ENCODE assay signal across 9 mouse cellular contexts in the genomic region with DNA sequence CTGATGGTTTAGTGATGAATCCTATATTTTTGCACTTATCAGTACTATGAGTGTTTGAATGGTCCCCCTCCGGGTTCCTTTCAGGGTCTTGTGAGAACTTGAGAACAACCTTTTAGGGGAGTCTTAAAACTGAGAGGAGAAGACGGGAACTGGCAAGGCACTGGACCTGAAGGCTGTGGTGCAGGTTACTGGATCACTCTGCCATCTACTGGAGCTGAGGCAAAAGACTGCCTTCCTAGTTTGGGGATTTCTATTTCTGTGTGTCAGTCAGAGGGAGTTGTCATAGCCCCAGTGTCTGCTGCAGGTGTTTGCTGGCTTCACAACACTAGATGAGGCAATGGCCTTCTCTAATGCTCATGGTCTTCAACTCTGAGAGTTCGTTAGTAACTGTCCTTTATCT.
DNase-seq lines count a peak whose midpoint lies in the region; ATAC-seq and TF ChIP-seq lines count a peak whose summit lies in the region.
"Had no signal": no experiment of that assay in that cellular context is flagged by ENCODE, and none has a peak within 500 bp of the region (broad histone marks: within the 10 kb centered on the region; RNA-seq: fewer than 3 reads in every experiment).

No protein-coding gene starts in this region.

- ATAC-seq in kidney, embryonic 14.5 days (ENCODE audit: low FRiP score, low TSS enrichment): no peak
- no peak for ATAC-seq in stomach, postnatal 0 days (ENCODE audit: low FRiP score, low TSS enrichment)

- H3K4me2 ChIP-seq in kidney, embryonic 14.5 days (replicated peaks; ENCODE audit: low read depth, low read length): no peak overlapping the region
- H3K4me2 ChIP-seq in stomach, postnatal 0 days (replicated peaks; ENCODE audit: low read depth): no peak overlapping the region
- H3K4me2 ChIP-seq: heart, embryonic 15.5 days had no signal

- peak; percentile 24 for DNase-seq in kidney, adult 9 months
- peak; percentile 21 to 27 for DNase-seq in cerebellum, adult 18-20 months
- DNase-seq in forelimb bud, embryonic 11.5 days (ENCODE audit: low read depth, low spot score): peak; percentile 10
- DNase-seq in left cerebral cortex, adult 11 months (ENCODE audit: low spot score): peak; percentile 48
- DNase-seq in stomach, postnatal 0 days (ENCODE audit: low spot score): no peak
- DNase-seq in spleen, adult 18-20 months: no peak
- DNase-seq in thymus, postnatal 14 days: no peak

- no peak overlapping the region for H3K4me3 ChIP-seq in kidney, embryonic 14.5 days (ENCODE audit: low read length)
- H3K4me3 ChIP-seq in stomach, postnatal 0 days (ENCODE audit: low read depth, low read length): no peak overlapping the region
- H3K4me3 ChIP-seq: heart, embryonic 15.5 days had no signal

- no peaks in the 10 kb centered on the region for H3K27me3 ChIP-seq in kidney, embryonic 14.5 days (ENCODE audit: control insufficient read depth, insufficient read depth, low read length)
- H3K27me3 ChIP-seq in stomach, postnatal 0 days (ENCODE audit: control insufficient read depth, insufficient read depth, low read length): no peaks in the 10 kb centered on the region
- H3K27me3 ChIP-seq: heart, embryonic 15.5 days had no signal

- no peaks in the 10 kb centered on the region for H3K36me3 ChIP-seq in kidney, embryonic 14.5 days (ENCODE audit: control insufficient read depth, insufficient read depth, low read length)
- H3K36me3 ChIP-seq in stomach, postnatal 0 days (ENCODE audit: control insufficient read depth, insufficient read depth, low read length): no peaks in the 10 kb centered on the region
- H3K36me3 ChIP-seq: heart, embryonic 15.5 days had no signal

- no peak for TF ChIP-seq EP300 in stomach, postnatal 0 days (optimal IDR thresholded peaks at IDR 0.05)

- H3K9ac ChIP-seq in kidney, embryonic 14.5 days (ENCODE audit: low read depth, low read length): no peak overlapping the region
- no peak overlapping the region for H3K9ac ChIP-seq in stomach, postnatal 0 days (ENCODE audit: low read length)
- H3K9ac ChIP-seq: heart, embryonic 15.5 days had no signal

- 52% methylated on average over 3 of the region's 3 CpGs for WGBS in kidney, embryonic 14.5 days
- WGBS in stomach, postnatal 0 days: 43% methylated on average over 3 of the region's 3 CpGs

- H3K9me3 ChIP-seq in kidney, embryonic 14.5 days (ENCODE audit: control insufficient read depth, low read length): no peaks in the 10 kb centered on the region
- no peaks in the 10 kb centered on the region for H3K9me3 ChIP-seq in stomach, postnatal 0 days (ENCODE audit: control insufficient read depth, low read length)
- H3K9me3 ChIP-seq: heart, embryonic 15.5 days had no signal

- no peak overlapping the region for H3K27ac ChIP-seq in kidney, embryonic 14.5 days (ENCODE audit: low read depth, low read length)
- no peak overlapping the region for H3K27ac ChIP-seq in stomach, postnatal 0 days (replicated peaks)
- H3K27ac ChIP-seq: heart, embryonic 15.5 days had no signal

- no peaks in the 10 kb centered on the region for H3K4me1 ChIP-seq in kidney, embryonic 14.5 days (ENCODE audit: control insufficient read depth, insufficient read depth, low read length)
- H3K4me1 ChIP-seq in stomach, postnatal 0 days (replicated peaks; ENCODE audit: control insufficient read depth, insufficient read depth): no peaks in the 10 kb centered on the region
- H3K4me1 ChIP-seq: heart, embryonic 15.5 days had no signal

- peak; percentile 61 for TF ChIP-seq CTCF in stomach, postnatal 0 days (IDR thresholded peaks at IDR 0.05; ENCODE audit: low read depth)

Comparison
In these comparisons a context has a peak if more than half of its experiments do, and no peak if none do; other contexts are left out.
1. DNase-seq: peak in kidney, adult 9 months (single experiment), cerebellum, adult 18-20 months (2 of 2), forelimb bud, embryonic 11.5 days (single experiment) and left cerebral cortex, adult 11 months (single experiment); none in stomach, postnatal 0 days (single experiment), spleen, adult 18-20 months (0 of 2) and thymus, postnatal 14 days (single experiment).